Mouse (Mus musculus) thymus, adult 2 months (tissue): ENCODE measurements at regions not wholly inside any gene's neighbourhood (a gene's known extent, or its start where the extent isn't known, plus 50 kb on each side); places are given as distances from the start of the nearest gene placed in this dataset.

Experiments used
- DNase-seq: peaks from one replicate; pipeline ENCODE4 v3.0.0; 2021
- H3K27ac ChIP-seq: fragments of 200-500 bp; 2 replicates; pipeline ENCODE4 v1.5.1; 2012; ENCODE audit warnings: low read length, control low read depth; ENCODE audit not compliant: control insufficient read depth, insufficient read depth
- H3K27me3 ChIP-seq: fragments of 200-500 bp; 2 replicates; pipeline ENCODE4 v1.6.1; 2012; ENCODE audit warnings: mild to moderate bottlenecking, low read length, moderate library complexity, mixed read lengths; ENCODE audit not compliant: control insufficient read depth, insufficient read depth
- H3K36me3 ChIP-seq: fragments of 200-500 bp; 2 replicates; pipeline ENCODE4 v1.6.1; 2012; ENCODE audit warnings: mild to moderate bottlenecking, low read length, moderate library complexity; ENCODE audit not compliant: control insufficient read depth, insufficient read depth
- H3K4me1 ChIP-seq: fragments of 200-500 bp; replicated peaks from 2 replicates; pipeline ENCODE4 v1.6.1; 2012; ENCODE audit warnings: low read length; ENCODE audit not compliant: control insufficient read depth, insufficient read depth
- H3K4me3 ChIP-seq: fragments of 200-500 bp; 2 replicates; pipeline ENCODE4 v1.5.1; 2012; ENCODE audit warnings: mild to moderate bottlenecking, low read length, control low read depth, moderate library complexity; ENCODE audit not compliant: control insufficient read depth, insufficient read depth
- CTCF ChIP-seq: fragments of 200-500 bp; IDR thresholded peaks from 2 replicates; pipeline ENCODE4 v1.5.1; 2012; ENCODE audit warnings: mild to moderate bottlenecking, control low read depth, low read length, moderate library complexity, borderline replicate concordance; ENCODE audit not compliant: control insufficient read depth, poor library complexity, insufficient read depth; ENCODE audit errors: extremely low read depth
- POLR2A ChIP-seq: fragments of 200-500 bp; IDR thresholded peaks from 2 replicates; pipeline ENCODE4 v1.6.1; 2012; ENCODE audit warnings: mild to moderate bottlenecking, low read length, control low read depth, moderate library complexity; ENCODE audit not compliant: control insufficient read depth, poor library complexity, insufficient read depth; ENCODE audit errors: extremely low read depth
- WGBS: fragments of 180-500 bp; shearing (Covaris S2); methylation state at CpG from one replicate; pipeline ENCODE4 v1.1.7; 2018; 5-methylcytosine and 5-hydroxymethylcytosine counted together

DNA sequence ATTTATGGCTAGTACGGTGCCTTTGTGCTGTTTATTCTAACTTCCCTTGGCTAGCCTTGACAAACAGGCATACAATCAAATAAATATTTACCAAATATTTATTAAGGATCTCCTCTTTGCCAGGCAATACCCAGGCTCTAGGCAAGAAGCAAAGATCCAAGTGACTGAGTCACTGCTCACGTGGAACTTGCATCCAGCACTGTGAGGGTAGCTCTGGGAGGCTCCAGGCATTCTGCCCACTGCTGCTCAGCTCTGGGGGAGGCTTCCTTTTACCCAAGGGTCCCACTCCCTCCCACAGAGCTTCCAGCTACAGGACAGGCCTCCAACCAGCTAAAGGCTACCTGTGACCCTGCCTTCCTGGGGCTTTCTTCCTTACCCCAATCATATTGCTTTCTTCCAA lies 130.1 kb downstream of the Nectin1 start:
- no peaks in the 10 kb centered on the region for H3K4me1 ChIP-seq
- 78% methylated on average over 2 of the region's 2 CpGs for WGBS
- H3K27me3 ChIP-seq, result 0 out of 2 replicates have a peak, but pooled peaks cover 3% of the 10 kb centered on the region
- no peaks in the 10 kb centered on the region for H3K36me3 ChIP-seq
- no peak for DNase-seq
- H3K27ac ChIP-seq, result no peak overlapping the region
- no peak for TF ChIP-seq CTCF
- no peak for TF ChIP-seq POLR2A
- H3K4me3 ChIP-seq, result no peak overlapping the region

- peaks cover 7% of the 10 kb centered on the region for H3K27me3 ChIP-seq
- no peak for DNase-seq
- no peaks in the 10 kb centered on the region for H3K36me3 ChIP-seq
- TF ChIP-seq CTCF (no peak), POLR2A (no peak)
- H3K4me3 ChIP-seq, result no peak overlapping the region
- 84% methylated on average over 5 of the region's 5 CpGs for WGBS
- no peaks in the 10 kb centered on the region for H3K4me1 ChIP-seq
- H3K27ac ChIP-seq, result no peak overlapping the region
These were observed 130.5 kb downstream of the Nectin1 start for GRCm38 (mm10) chr9:43874332-43874731.

- TF ChIP-seq CTCF, result no peak
- no peak for TF ChIP-seq POLR2A
- Histone ChIP-seq H3K27me3 (peaks cover 19% of the 10 kb centered on the region), H3K4me3 (no peak overlapping the region), H3K4me1 (no peaks in the 10 kb centered on the region), H3K27ac (no peak overlapping the region), H3K36me3 (no peaks in the 10 kb centered on the region)
- no peak for DNase-seq
- 13% methylated on average over 24 of the region's 24 CpGs for WGBS
These were observed 135.6 kb downstream of the Nectin1 start for GRCm38 (mm10) chr9:43879220-43879968.

- H3K36me3 ChIP-seq, result no peaks in the 10 kb centered on the region
- TF ChIP-seq CTCF, result no peak
- no peak for TF ChIP-seq POLR2A
- WGBS, result 4% methylated on average over 26 of the region's 26 CpGs
- H3K4me3 ChIP-seq, result no peak overlapping the region
- no peak overlapping the region for H3K27ac ChIP-seq
- H3K27me3 ChIP-seq, result peaks cover 19% of the 10 kb centered on the region
- H3K4me1 ChIP-seq, result no peaks in the 10 kb centered on the region
- DNase-seq, result no peak
These were observed 136.2 kb downstream of the Nectin1 start for GRCm38 (mm10) chr9:43879969-43880396.

DNA sequence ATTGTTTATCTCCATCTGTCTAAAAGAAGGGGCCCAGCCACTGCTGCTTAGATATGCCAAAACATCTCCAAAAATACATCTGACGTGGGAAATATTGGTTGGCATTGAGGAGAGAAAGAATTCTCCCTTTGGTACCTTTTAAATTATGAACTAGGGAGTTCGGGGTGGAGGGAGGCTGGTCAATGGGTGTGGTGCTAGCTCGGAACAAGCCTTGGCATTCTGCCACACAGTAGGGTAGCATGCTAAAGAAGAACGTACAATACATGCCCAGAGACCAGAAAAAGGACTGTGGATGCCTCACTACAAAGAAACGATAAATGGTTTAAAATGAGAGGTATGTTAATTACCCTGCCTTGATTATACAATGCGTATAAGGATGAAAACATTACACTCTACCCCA lies 149.3 kb downstream of the Nectin1 start:
- Histone ChIP-seq H3K27ac (no peak overlapping the region), H3K27me3 (no peaks in the 10 kb centered on the region), H3K36me3 (no peaks in the 10 kb centered on the region), H3K4me1 (no peaks in the 10 kb centered on the region; the same call in 1 of the 2 replicates), H3K4me3 (no peak overlapping the region)
- DNase-seq, result no peak
- 72% methylated on average over 6 of the region's 6 CpGs for WGBS
- no peak for TF ChIP-seq POLR2A
- TF ChIP-seq CTCF, result no peak

- H3K4me1 ChIP-seq, result no peaks in the 10 kb centered on the region
- no peaks in the 10 kb centered on the region for H3K36me3 ChIP-seq
- no peak for TF ChIP-seq POLR2A
- WGBS, result 55% methylated on average over 4 of the region's 4 CpGs
- no peak overlapping the region for H3K27ac ChIP-seq
- no peak for DNase-seq
- no peaks in the 10 kb centered on the region for H3K27me3 ChIP-seq
- no peak overlapping the region for H3K4me3 ChIP-seq
These were observed 143.9 kb upstream of the Thy1 start for GRCm38 (mm10) chr9:43899239-43899638.

GRCm38 (mm10) chr9:43908325-43908724 lies 134.9 kb upstream of the Thy1 start:
- Histone ChIP-seq H3K4me1 (no peaks in the 10 kb centered on the region), H3K36me3 (no peaks in the 10 kb centered on the region), H3K27ac (no peak overlapping the region), H3K4me3 (no peak overlapping the region), H3K27me3 (no peaks in the 10 kb centered on the region)
- TF ChIP-seq CTCF (no peak), POLR2A (no peak)
- no peak for DNase-seq
- 83% methylated on average over 4 of the region's 4 CpGs for WGBS
